Mouse (Mus musculus): ENCODE results near the gene Emc1. TPM values are rescaled to one million over a fixed set of nuclear protein-coding genes. Genes with fewer than 3 reads are reported as not detected.
A peak's percentile ranks its signal among the peaks of the same experiment; 100 is the strongest.

Gene Emc1
- polyA plus RNA-seq, 1 experiment from 2014 or later = 17.9 TPM

GRCm38 (mm10) chr4:139318449-139318848 is 33.9 kb upstream of the Emc1 start:
- no peak overlapping the region for H3K27ac ChIP-seq (ENCODE audit: low read depth, low read length)
- no peaks in the 10 kb centered on the region for H3K4me1 ChIP-seq (ENCODE audit: control insufficient read depth, insufficient read depth, low read length)
- H3K4me2 ChIP-seq (ENCODE audit: low read length) = no peak overlapping the region
- H3K9me3 ChIP-seq (replicated peaks; ENCODE audit: control insufficient read depth, low read length) = no peaks in the 10 kb centered on the region
- 93% methylated on average over 11 of the region's 11 CpGs for WGBS
- H3K27me3 ChIP-seq (replicated peaks; ENCODE audit: control insufficient read depth, insufficient read depth, low read length) = no peaks in the 10 kb centered on the region
- no peak overlapping the region for H3K4me3 ChIP-seq (ENCODE audit: low read depth, low read length)
- peaks cover 37% of the 10 kb centered on the region for H3K36me3 ChIP-seq (ENCODE audit: control insufficient read depth, insufficient read depth, low read length)
- ATAC-seq (no peak), DNase-seq (ENCODE audit: low spot score) (no peak)
- no peak overlapping the region for H3K9ac ChIP-seq (ENCODE audit: low read length)

- Histone ChIP-seq H3K27me3 (replicated peaks; ENCODE audit: control insufficient read depth, insufficient read depth, low read length) (no peaks in the 10 kb centered on the region), H3K9me3 (replicated peaks; ENCODE audit: control insufficient read depth, low read length) (no peaks in the 10 kb centered on the region), H3K27ac (ENCODE audit: low read depth, low read length) (no peak overlapping the region), H3K4me3 (ENCODE audit: low read depth, low read length) (no peak overlapping the region), H3K36me3 (ENCODE audit: control insufficient read depth, insufficient read depth, low read length) (peaks cover 31% of the 10 kb centered on the region), H3K4me2 (ENCODE audit: low read length) (no peak overlapping the region), H3K9ac (ENCODE audit: low read length) (no peak overlapping the region), H3K4me1 (ENCODE audit: control insufficient read depth, insufficient read depth, low read length) (no peaks in the 10 kb centered on the region)
- WGBS = 94% methylated on average over 4 of the region's 4 CpGs
- no peak for DNase-seq (ENCODE audit: low spot score)
- ATAC-seq = no peak
Measured at GRCm38 (mm10) chr4:139319740-139320139, 32.6 kb upstream of the Emc1 start.

DNA sequence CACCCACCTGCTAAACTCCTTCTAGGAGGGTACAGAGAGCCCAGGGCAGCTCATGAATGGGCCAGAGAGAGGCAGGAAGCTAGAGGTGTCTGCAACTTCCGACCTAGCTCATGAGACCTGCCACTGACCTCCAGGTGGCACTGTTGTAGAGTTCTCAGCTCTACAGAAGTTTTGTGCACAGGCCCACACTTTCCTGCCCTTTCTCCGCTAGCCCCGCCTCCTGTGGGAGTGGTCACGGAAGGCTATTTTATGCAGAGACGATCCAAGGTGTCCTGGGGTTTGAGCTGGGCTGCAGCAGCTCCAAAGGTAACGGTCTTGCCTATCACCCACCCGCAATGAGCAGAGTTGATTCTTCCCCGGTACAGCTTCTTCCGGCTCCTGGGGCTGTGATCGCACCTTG is 21.8 kb upstream of the Emc1 start:
- WGBS = 9% methylated on average over 10 of the region's 10 CpGs
- no peak overlapping the region for H3K27ac ChIP-seq (ENCODE audit: low read depth, low read length)
- no peak overlapping the region for H3K9ac ChIP-seq (ENCODE audit: low read length)
- DNase-seq (ENCODE audit: low spot score) = peak; percentile 70
- no peaks in the 10 kb centered on the region for H3K4me1 ChIP-seq (ENCODE audit: control insufficient read depth, insufficient read depth, low read length)
- H3K9me3 ChIP-seq (replicated peaks; ENCODE audit: control insufficient read depth, low read length) = no peaks in the 10 kb centered on the region
- no peak for ATAC-seq
- peak overlapping the region; percentile 24; the same call in 1 of the 2 replicates for H3K4me2 ChIP-seq (ENCODE audit: low read length)
- no peaks in the 10 kb centered on the region for H3K36me3 ChIP-seq (ENCODE audit: control insufficient read depth, insufficient read depth, low read length)
- H3K4me3 ChIP-seq (ENCODE audit: low read depth, low read length) = no peak overlapping the region
- no peaks in the 10 kb centered on the region; the same call in 1 of the 2 replicates for H3K27me3 ChIP-seq (replicated peaks; ENCODE audit: control insufficient read depth, insufficient read depth, low read length)

DNA sequence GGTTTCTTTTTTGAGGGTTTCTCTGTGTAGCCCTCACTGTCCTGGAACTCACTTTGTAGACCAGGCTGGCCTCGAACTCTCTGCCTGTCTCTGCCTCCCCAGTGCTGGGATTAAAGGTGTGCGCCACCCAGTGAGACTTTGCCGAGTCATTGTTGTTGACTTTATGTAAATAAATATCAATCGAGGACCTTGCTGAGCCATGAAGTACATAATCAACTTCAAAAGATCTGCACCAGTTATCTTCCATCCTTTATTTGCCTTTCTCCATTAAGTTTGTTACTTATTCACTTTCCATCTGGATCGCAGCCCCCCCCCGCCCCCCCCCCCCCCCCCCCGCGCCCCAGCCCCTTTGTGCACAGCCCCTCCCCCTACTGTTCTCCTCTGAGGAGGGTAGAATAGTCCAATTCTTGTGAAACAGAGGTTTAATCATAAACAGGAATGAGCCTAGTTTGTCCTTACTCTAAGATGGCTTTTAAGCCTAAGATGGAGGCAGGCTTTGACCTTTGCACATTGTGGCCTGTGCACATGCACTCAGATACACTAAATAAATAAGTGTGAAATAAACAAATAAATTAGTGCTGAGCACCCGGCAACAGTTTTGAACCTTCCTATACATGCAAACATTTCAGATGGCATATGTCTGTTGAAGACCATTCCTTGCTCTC is 17.6 kb upstream of the Emc1 start:
- WGBS = 72% methylated on average over 6 of the region's 9 CpGs
- no peak overlapping the region for H3K4me3 ChIP-seq (ENCODE audit: low read depth, low read length)
- no peak overlapping the region for H3K27ac ChIP-seq (ENCODE audit: low read depth, low read length)
- no peak for ATAC-seq
- no peaks in the 10 kb centered on the region for H3K36me3 ChIP-seq (ENCODE audit: control insufficient read depth, insufficient read depth, low read length)
- no peak overlapping the region for H3K4me2 ChIP-seq (ENCODE audit: low read length)
- no peak for DNase-seq (ENCODE audit: low spot score)
- H3K9ac ChIP-seq (ENCODE audit: low read length) = no peak overlapping the region
- no peaks in the 10 kb centered on the region for H3K4me1 ChIP-seq (ENCODE audit: control insufficient read depth, insufficient read depth, low read length)
- H3K9me3 ChIP-seq (replicated peaks; ENCODE audit: control insufficient read depth, low read length) = no peaks in the 10 kb centered on the region
- H3K27me3 ChIP-seq (replicated peaks; ENCODE audit: control insufficient read depth, insufficient read depth, low read length) = peaks cover 5% of the 10 kb centered on the region; the same call in 1 of the 2 replicates

DNA sequence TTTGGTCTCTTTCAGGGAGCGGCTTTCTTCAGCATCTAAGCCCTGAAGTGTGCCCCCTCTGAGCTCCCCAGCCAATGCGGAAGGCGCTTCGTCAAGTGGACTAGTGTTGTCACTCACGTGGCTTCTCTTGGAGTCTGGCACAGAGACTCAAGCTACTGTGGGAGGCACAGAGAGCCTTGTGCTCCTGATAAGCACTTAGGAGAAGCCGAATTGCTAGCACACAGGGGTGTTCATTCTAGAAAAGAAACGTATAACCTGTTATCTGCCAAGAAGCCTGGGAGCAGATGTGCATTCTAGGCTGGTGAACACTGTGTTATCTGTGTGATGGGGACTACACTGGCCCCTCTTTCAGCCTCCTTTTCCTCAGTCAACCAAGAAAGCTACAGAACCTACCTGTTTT is 16.9 kb upstream of the Emc1 start:
- Histone ChIP-seq H3K4me2 (ENCODE audit: low read length) (no peak overlapping the region), H3K4me1 (ENCODE audit: control insufficient read depth, insufficient read depth, low read length) (no peaks in the 10 kb centered on the region), H3K36me3 (ENCODE audit: control insufficient read depth, insufficient read depth, low read length) (no peaks in the 10 kb centered on the region), H3K4me3 (ENCODE audit: low read depth, low read length) (no peak overlapping the region), H3K9me3 (replicated peaks; ENCODE audit: control insufficient read depth, low read length) (no peaks in the 10 kb centered on the region), H3K27ac (ENCODE audit: low read depth, low read length) (no peak overlapping the region), H3K9ac (ENCODE audit: low read length) (no peak overlapping the region), H3K27me3 (replicated peaks; ENCODE audit: control insufficient read depth, insufficient read depth, low read length) (peaks cover 5% of the 10 kb centered on the region; the same call in 1 of the 2 replicates)
- ATAC-seq (no peak), DNase-seq (ENCODE audit: low spot score) (no peak)
- 61% methylated on average over 7 of the region's 7 CpGs for WGBS

- no peak overlapping the region for H3K27ac ChIP-seq (ENCODE audit: low read depth, low read length)
- H3K4me1 ChIP-seq (ENCODE audit: control insufficient read depth, insufficient read depth, low read length) = no peaks in the 10 kb centered on the region
- H3K9me3 ChIP-seq (replicated peaks; ENCODE audit: control insufficient read depth, low read length) = no peaks in the 10 kb centered on the region
- H3K36me3 ChIP-seq (ENCODE audit: control insufficient read depth, insufficient read depth, low read length) = no peaks in the 10 kb centered on the region
- 33% methylated on average over 24 of the region's 24 CpGs for WGBS
- no peak overlapping the region for H3K4me3 ChIP-seq (ENCODE audit: low read depth, low read length)
- H3K27me3 ChIP-seq (replicated peaks; ENCODE audit: control insufficient read depth, insufficient read depth, low read length) = peaks cover 5% of the 10 kb centered on the region; the same call in 1 of the 2 replicates
- no peak overlapping the region for H3K9ac ChIP-seq (ENCODE audit: low read length)
- no peak for ATAC-seq
- H3K4me2 ChIP-seq (ENCODE audit: low read length) = no peak overlapping the region
- DNase-seq (ENCODE audit: low spot score) = peak; percentile 64
Measured at GRCm38 (mm10) chr4:139336822-139337483, 15.4 kb upstream of the Emc1 start.

GRCm38 (mm10) chr4:139338145-139338544 is 14.2 kb upstream of the Emc1 start:
- ATAC-seq = no peak
- Histone ChIP-seq H3K9me3 (replicated peaks; ENCODE audit: control insufficient read depth, low read length) (no peaks in the 10 kb centered on the region), H3K4me1 (ENCODE audit: control insufficient read depth, insufficient read depth, low read length) (no peaks in the 10 kb centered on the region), H3K9ac (ENCODE audit: low read length) (no peak overlapping the region), H3K4me2 (ENCODE audit: low read length) (no peak overlapping the region), H3K36me3 (ENCODE audit: control insufficient read depth, insufficient read depth, low read length) (no peaks in the 10 kb centered on the region), H3K4me3 (ENCODE audit: low read depth, low read length) (no peak overlapping the region), H3K27me3 (replicated peaks; ENCODE audit: control insufficient read depth, insufficient read depth, low read length) (peaks cover 5% of the 10 kb centered on the region; the same call in 1 of the 2 replicates), H3K27ac (ENCODE audit: low read depth, low read length) (no peak overlapping the region)
- 61% methylated on average over 33 of the region's 33 CpGs for WGBS
- no peak for DNase-seq (ENCODE audit: low spot score)

DNA sequence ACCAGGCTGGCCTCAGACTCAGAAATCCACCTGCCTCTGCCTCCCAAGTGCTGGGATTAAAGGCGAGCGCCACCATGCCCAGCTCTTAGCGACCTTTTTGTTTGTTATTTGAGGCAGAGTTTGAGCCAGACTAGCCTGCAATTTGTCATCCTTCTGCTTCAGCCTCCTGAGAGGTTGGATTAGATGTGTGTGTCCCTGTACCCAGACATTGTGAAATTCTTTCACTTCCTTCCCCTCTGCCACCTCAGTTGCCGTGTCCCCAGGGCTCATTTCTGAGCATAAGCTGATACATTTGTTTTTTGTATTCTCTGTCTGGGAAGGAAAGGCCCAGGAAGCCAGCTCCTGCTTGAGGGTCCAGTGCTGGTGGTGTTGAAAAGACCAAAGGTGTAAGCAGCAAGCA is 11.6 kb upstream of the Emc1 start:
- 74% methylated on average over 4 of the region's 4 CpGs for WGBS

DNA sequence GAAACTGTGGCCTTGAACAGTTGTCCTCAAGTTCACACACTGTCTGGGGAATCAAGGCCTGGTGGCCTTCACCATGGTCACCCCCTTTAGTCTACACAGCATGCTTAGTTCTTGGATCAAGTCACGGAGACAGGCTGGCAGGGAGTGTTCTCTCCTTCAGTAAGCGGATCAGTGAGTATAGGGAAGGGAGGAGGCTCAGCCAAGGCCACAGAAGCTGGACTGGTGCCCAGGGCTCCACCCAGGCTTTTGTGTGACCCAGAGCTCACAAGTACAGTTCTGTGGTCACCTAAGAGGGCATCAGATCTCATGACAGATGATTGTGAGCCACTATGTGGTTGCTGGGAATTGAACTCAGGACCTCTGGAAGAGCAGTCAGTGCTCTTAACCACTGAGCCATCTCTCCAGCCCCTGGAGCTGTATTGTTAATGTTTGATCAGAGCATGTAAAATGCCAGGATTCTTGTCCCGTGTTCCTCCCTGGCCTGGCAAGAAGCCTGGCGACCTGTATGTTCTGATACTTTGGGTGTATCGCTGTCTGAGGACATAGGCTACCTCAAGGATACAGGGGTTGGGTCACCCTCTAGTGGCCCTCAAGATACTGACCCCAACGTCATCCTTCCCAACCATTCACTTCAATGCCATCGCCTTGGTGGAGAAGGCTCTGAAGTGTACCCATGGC is 10.7 kb upstream of the Emc1 start:
- Histone ChIP-seq H3K4me3 (ENCODE audit: low read depth, low read length) (no peak overlapping the region), H3K27me3 (replicated peaks; ENCODE audit: control insufficient read depth, insufficient read depth, low read length) (peaks cover 5% of the 10 kb centered on the region; the same call in 1 of the 2 replicates), H3K4me2 (ENCODE audit: low read length) (no peak overlapping the region), H3K9ac (ENCODE audit: low read length) (no peak overlapping the region), H3K27ac (ENCODE audit: low read depth, low read length) (no peak overlapping the region), H3K4me1 (ENCODE audit: control insufficient read depth, insufficient read depth, low read length) (no peaks in the 10 kb centered on the region), H3K9me3 (replicated peaks; ENCODE audit: control insufficient read depth, low read length) (no peaks in the 10 kb centered on the region), H3K36me3 (ENCODE audit: control insufficient read depth, insufficient read depth, low read length) (peaks cover 14% of the 10 kb centered on the region)
- DNase-seq (ENCODE audit: low spot score) = no peak
- no peak for ATAC-seq
- 66% methylated on average over 7 of the region's 7 CpGs for WGBS

More for the DNA sequence above, 11.6 kb upstream of the Emc1 start:
- Histone ChIP-seq H3K4me3 (ENCODE audit: low read depth, low read length) (no peak overlapping the region), H3K4me1 (ENCODE audit: control insufficient read depth, insufficient read depth, low read length) (no peaks in the 10 kb centered on the region), H3K36me3 (ENCODE audit: control insufficient read depth, insufficient read depth, low read length) (peaks cover 6% of the 10 kb centered on the region), H3K9me3 (replicated peaks; ENCODE audit: control insufficient read depth, low read length) (no peaks in the 10 kb centered on the region), H3K9ac (ENCODE audit: low read length) (no peak overlapping the region), H3K27me3 (replicated peaks; ENCODE audit: control insufficient read depth, insufficient read depth, low read length) (peaks cover 5% of the 10 kb centered on the region; the same call in 1 of the 2 replicates), H3K4me2 (ENCODE audit: low read length) (no peak overlapping the region), H3K27ac (ENCODE audit: low read depth, low read length) (no peak overlapping the region)
- ATAC-seq (no peak), DNase-seq (ENCODE audit: low spot score) (no peak)

Measured in forebrain, embryonic 14.5 days (tissue).